Mouse (Mus musculus): ENCODE measurements at regions not wholly inside any gene's neighbourhood (a gene's known extent, or its start where the extent isn't known, plus 50 kb on each side); places are given as distances from the start of the nearest gene placed in this dataset.
"Not testable (repeated sequence)": the region's sequence is repeated elsewhere in the genome, so short reads cannot be mapped to it uniquely, and the experiment has no call there.

GRCm38 (mm10) chrX:63991127-63991526, 160.9 kb downstream of the Gm6760 start:
- peak in 1 of 2 experiments; percentile 4 for DNase-seq

GRCm38 (mm10) chrX:63972386-63972785, 179.6 kb downstream of the Gm6760 start:
- not testable (repeated sequence) for DNase-seq
